Mouse (Mus musculus) lung, postnatal 0 days (tissue): ENCODE results near the gene Cenpn. TPM values are rescaled to one million over a fixed set of nuclear protein-coding genes. Genes with fewer than 3 reads are reported as not detected.
A peak's percentile ranks its signal among the peaks of the same experiment; 100 is the strongest.

Experiments used
- ATAC-seq: fragments of 200-750 bp; cut with Nextera tagmentation; 2 replicates; pipeline ENCODE4 v1.8.0; 2017; ENCODE audit warnings: moderate library complexity
- DNase-seq: peaks from one replicate; pipeline ENCODE4 v3.0.0-alpha.2; 2016; ENCODE audit warnings: low spot score
- H3K27ac ChIP-seq: fragments of 300-500 bp; sonication (generic); 2 replicates; pipeline ENCODE4 v1.5.1; 2014; ENCODE audit warnings: antibody characterized with exemption, mild to moderate bottlenecking, low read length, mixed read lengths
- H3K27me3 ChIP-seq: fragments of 300-500 bp; sonication (generic); replicated peaks from 2 replicates; pipeline ENCODE4 v1.6.1; 2014; ENCODE audit warnings: low read length, mixed read lengths; ENCODE audit not compliant: insufficient read depth
- H3K36me3 ChIP-seq: fragments of 300-500 bp; sonication (generic); 2 replicates; pipeline ENCODE4 v1.6.1; 2014; ENCODE audit warnings: low read length, mixed read lengths; ENCODE audit not compliant: insufficient read depth
- H3K4me1 ChIP-seq: fragments of 300-500 bp; sonication (generic); 2 replicates; pipeline ENCODE4 v1.6.1; 2014; ENCODE audit warnings: antibody characterized with exemption, low read depth, low read length, mixed read lengths; ENCODE audit not compliant: insufficient read depth
- H3K4me2 ChIP-seq: fragments of 300-500 bp; sonication (generic); replicated peaks from 2 replicates; pipeline ENCODE4 v1.6.1; 2014; ENCODE audit warnings: low read depth, mild to moderate bottlenecking, low read length, moderate library complexity, mixed read lengths
- H3K4me3 ChIP-seq: fragments of 300-500 bp; sonication (generic); 2 replicates; pipeline ENCODE4 v1.5.1; 2014; ENCODE audit warnings: low read depth, low read length
- H3K9ac ChIP-seq: fragments of 300-500 bp; sonication (generic); replicated peaks from 2 replicates; pipeline ENCODE4 v1.6.1; 2014; ENCODE audit warnings: low read depth, mild to moderate bottlenecking
- H3K9me3 ChIP-seq: fragments of 300-500 bp; sonication (generic); 2 replicates; pipeline ENCODE4 v1.6.1; 2016; ENCODE audit warnings: low read length, mixed read lengths
- CTCF ChIP-seq: IDR thresholded peaks from 2 replicates; pipeline ENCODE4 v1.5.1; 2016; ENCODE audit warnings: antibody characterized with exemption, mild to moderate bottlenecking
- EP300 ChIP-seq: IDR thresholded peaks from 2 replicates; pipeline ENCODE4 v1.6.1; 2016; ENCODE audit warnings: antibody characterized with exemption, mild to moderate bottlenecking, control low read depth
- WGBS: fragments of 180-500 bp; shearing (Covaris S2); extraction: QIAGEN DNeasy Blood & Tissue Kit; methylation state at CpG from one replicate; pipeline ENCODE4 v1.1.7; 2014; 5-methylcytosine and 5-hydroxymethylcytosine counted together
- polyA plus RNA-seq: library from polyadenylated mRNA; unstranded; fragments of >200 nt; fragmentation: Nextera tagmentation; extraction: Ambion mirVana; gene quantifications from 2 replicates; pipeline ENCODE4 v1.2.1, GENCODE M21; 2015

Gene Cenpn
- polyA plus RNA-seq, 1 experiment from 2014 or later, result 2.7 TPM

- 41% methylated on average over 4 of the region's 4 CpGs for WGBS
- no peak overlapping the region for H3K4me2 ChIP-seq
- ATAC-seq (no peak), DNase-seq (no peak)
- no peaks in the 10 kb centered on the region for H3K9me3 ChIP-seq
- TF ChIP-seq CTCF (no peak), EP300 (no peak)
- H3K9ac ChIP-seq, result no peak overlapping the region
- no peaks in the 10 kb centered on the region for H3K27me3 ChIP-seq
- no peaks in the 10 kb centered on the region for H3K4me1 ChIP-seq
- H3K36me3 ChIP-seq, result no peaks in the 10 kb centered on the region
- H3K4me3 ChIP-seq, result no peak overlapping the region
- H3K27ac ChIP-seq, result no peak overlapping the region
These were observed 33.7 kb upstream of the Cenpn start for GRCm38 (mm10) chr8:116887813-116888212.

DNA sequence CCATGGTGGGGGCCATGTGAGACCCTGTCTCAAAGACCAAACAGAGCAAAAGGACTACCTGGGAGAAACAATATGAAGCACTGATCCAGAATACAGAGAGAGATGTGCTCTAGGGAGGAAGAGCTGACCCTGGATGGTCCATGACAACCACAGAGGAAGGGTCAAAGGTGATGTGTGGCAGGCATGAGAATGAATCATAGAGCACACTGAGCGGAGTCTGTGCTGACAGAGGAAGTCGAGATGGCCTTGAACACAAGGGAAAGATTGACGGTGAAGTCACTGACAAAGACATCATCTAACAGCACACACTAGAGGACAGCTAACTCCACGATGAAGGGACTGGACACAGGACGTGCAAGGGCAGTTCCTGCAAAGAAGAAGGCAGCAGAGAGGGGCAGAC, 30.1 kb upstream of the Cenpn start:
- H3K4me1 ChIP-seq, result no peaks in the 10 kb centered on the region
- no peak overlapping the region for H3K4me3 ChIP-seq
- no peak overlapping the region for H3K9ac ChIP-seq
- H3K9me3 ChIP-seq, result no peaks in the 10 kb centered on the region
- H3K36me3 ChIP-seq, result no peaks in the 10 kb centered on the region
- TF ChIP-seq CTCF (no peak), EP300 (no peak)
- ATAC-seq (no peak), DNase-seq (no peak)
- no peak overlapping the region for H3K4me2 ChIP-seq
- no peaks in the 10 kb centered on the region for H3K27me3 ChIP-seq
- 68% methylated on average over 5 of the region's 5 CpGs for WGBS
- H3K27ac ChIP-seq, result no peak overlapping the region

DNA sequence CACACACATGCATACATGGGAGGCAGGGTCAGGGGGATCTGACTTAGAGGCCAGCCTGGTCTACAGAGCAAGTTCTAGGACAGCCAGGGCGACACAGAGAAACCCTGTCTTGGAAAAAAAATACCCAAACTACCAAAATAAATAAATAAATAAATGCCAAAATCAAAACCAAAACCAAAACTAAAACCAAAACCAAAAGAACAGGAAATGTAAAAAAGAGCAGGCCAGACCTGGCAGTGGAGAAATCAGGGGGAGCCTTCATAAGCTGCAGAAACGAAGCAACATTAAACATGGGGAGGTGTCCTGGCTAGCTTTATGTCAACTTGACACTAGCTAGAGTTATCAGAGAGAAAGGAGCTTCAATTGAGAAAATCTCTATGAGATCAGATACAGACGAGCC, 29.4 kb upstream of the Cenpn start:
- TF ChIP-seq EP300, result no peak
- TF ChIP-seq CTCF, result no peak
- no peaks in the 10 kb centered on the region for H3K36me3 ChIP-seq
- no peak overlapping the region for H3K4me3 ChIP-seq

GRCm38 (mm10) chr8:116892636-116893035, 28.9 kb upstream of the Cenpn start:
- DNase-seq (peak; percentile 48), ATAC-seq (peak; percentile 33; the same call in 1 of the 2 replicates)
- no peaks in the 10 kb centered on the region for H3K9me3 ChIP-seq
- H3K4me2 ChIP-seq, result no peak overlapping the region
- no peaks in the 10 kb centered on the region for H3K36me3 ChIP-seq
- WGBS, result 42% methylated on average over 9 of the region's 9 CpGs
- H3K9ac ChIP-seq, result no peak overlapping the region
- no peak overlapping the region for H3K27ac ChIP-seq
- TF ChIP-seq CTCF (no peak), EP300 (no peak)
- no peaks in the 10 kb centered on the region for H3K27me3 ChIP-seq
- H3K4me3 ChIP-seq, result no peak overlapping the region
- no peaks in the 10 kb centered on the region for H3K4me1 ChIP-seq

More for the DNA sequence above, 29.4 kb upstream of the Cenpn start:
- WGBS, result 82% methylated on average over 3 of the region's 3 CpGs
- no peaks in the 10 kb centered on the region for H3K4me1 ChIP-seq
- H3K4me2 ChIP-seq, result no peak overlapping the region
- ATAC-seq (no peak), DNase-seq (no peak)
- no peaks in the 10 kb centered on the region for H3K27me3 ChIP-seq
- H3K27ac ChIP-seq, result no peak overlapping the region
- H3K9me3 ChIP-seq, result no peaks in the 10 kb centered on the region
- no peak overlapping the region for H3K9ac ChIP-seq

GRCm38 (mm10) chr8:116893938-116894337, 27.6 kb upstream of the Cenpn start:
- Histone ChIP-seq H3K4me1 (no peaks in the 10 kb centered on the region), H3K36me3 (no peaks in the 10 kb centered on the region), H3K9ac (no peak overlapping the region), H3K4me3 (no peak overlapping the region), H3K27ac (no peak overlapping the region), H3K27me3 (no peaks in the 10 kb centered on the region), H3K9me3 (no peaks in the 10 kb centered on the region), H3K4me2 (no peak overlapping the region)
- DNase-seq, result no peak
- ATAC-seq, result no peak
- TF ChIP-seq EP300 (no peak), CTCF (no peak)
- 58% methylated on average over 11 of the region's 11 CpGs for WGBS

DNA sequence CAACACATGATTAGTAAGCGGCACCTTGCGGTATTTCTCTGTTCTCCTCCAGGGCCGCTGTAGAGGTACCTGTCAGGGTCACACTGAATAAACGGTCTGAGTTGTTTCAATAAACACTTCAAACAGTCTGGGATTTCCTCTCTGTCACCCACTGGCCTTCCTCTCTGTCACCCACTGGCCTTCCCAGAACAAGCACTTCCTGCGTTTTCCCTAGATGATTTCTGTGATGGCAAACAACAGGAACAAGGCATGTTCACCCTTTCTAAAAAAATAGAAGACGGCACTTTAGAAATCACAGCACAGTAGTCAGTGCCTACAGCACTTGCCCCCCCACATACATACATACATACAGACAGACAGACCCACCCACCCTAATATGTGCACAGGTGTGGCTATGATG, 26.0 kb upstream of the Cenpn start:
- no peaks in the 10 kb centered on the region for H3K36me3 ChIP-seq
- no peak overlapping the region for H3K27ac ChIP-seq
- no peak overlapping the region for H3K9ac ChIP-seq
- TF ChIP-seq EP300, result no peak
- no peak for TF ChIP-seq CTCF
- WGBS, result 61% methylated on average over 6 of the region's 6 CpGs
- no peak overlapping the region for H3K4me2 ChIP-seq
- H3K27me3 ChIP-seq, result no peaks in the 10 kb centered on the region
- H3K4me3 ChIP-seq, result no peak overlapping the region
- DNase-seq (no peak), ATAC-seq (no peak)
- no peaks in the 10 kb centered on the region for H3K4me1 ChIP-seq
- no peaks in the 10 kb centered on the region for H3K9me3 ChIP-seq

DNA sequence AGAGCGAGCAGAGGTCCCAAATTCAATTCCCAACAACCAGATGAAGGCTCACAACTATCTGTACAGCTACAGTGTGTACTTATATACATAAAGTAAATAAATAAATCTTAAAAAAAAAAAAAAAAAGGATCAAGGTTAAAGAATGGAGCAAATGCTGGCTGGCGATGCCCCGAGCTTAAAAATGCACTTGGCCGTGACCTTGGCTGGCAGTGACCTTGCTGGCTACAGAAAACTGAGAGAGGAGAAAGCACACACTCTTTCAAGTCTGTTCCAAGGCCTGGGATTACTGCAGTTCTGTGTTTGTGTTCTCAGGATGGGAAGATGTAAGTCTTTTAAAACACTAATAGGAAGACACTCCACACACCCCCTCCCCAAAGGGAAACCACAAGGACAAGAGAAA, 16.8 kb upstream of the Cenpn start:
- no peaks in the 10 kb centered on the region for H3K27me3 ChIP-seq
- no peak overlapping the region for H3K4me2 ChIP-seq
- WGBS, result 92% methylated on average over 4 of the region's 4 CpGs
- H3K9ac ChIP-seq, result no peak overlapping the region
- no peak overlapping the region for H3K27ac ChIP-seq
- ATAC-seq, result no peak
- no peak for DNase-seq
- H3K4me3 ChIP-seq, result no peak overlapping the region
- no peaks in the 10 kb centered on the region for H3K4me1 ChIP-seq
- H3K9me3 ChIP-seq, result no peaks in the 10 kb centered on the region
- H3K36me3 ChIP-seq, result no peaks in the 10 kb centered on the region
- TF ChIP-seq CTCF (no peak), EP300 (no peak)
